Mouse (Mus musculus) megakaryocyte, embryonic 14.5 days (primary cell): ENCODE results near the gene Fli1. TPM values are rescaled to one million over a fixed set of nuclear protein-coding genes. Genes with fewer than 3 reads are reported as not detected.

Experiments used
- H3K27me3 ChIP-seq: replicated peaks from 2 replicates; pipeline ENCODE3; 2012; ENCODE audit warnings: inconsistent platforms
- H3K36me3 ChIP-seq: replicated peaks from 2 replicates; pipeline ENCODE3; 2012; ENCODE audit warnings: low read length, inconsistent platforms, mixed read lengths
- H3K4me1 ChIP-seq: 2 replicates; pipeline ENCODE4 v1.6.1; 2012; ENCODE audit warnings: inconsistent platforms
- H3K4me3 ChIP-seq: replicated peaks from 2 replicates; pipeline ENCODE3; 2012; ENCODE audit warnings: moderate library complexity, mild to moderate bottlenecking, inconsistent platforms
- H3K9me3 ChIP-seq: 2 replicates; pipeline ENCODE4 v1.6.1; 2012; ENCODE audit warnings: inconsistent platforms
- FLI1 ChIP-seq: IDR thresholded peaks from 2 replicates; pipeline ENCODE4 v1.6.1; 2012; ENCODE audit warnings: low read length, inconsistent platforms, mixed read lengths
- GATA1 ChIP-seq: IDR thresholded peaks from 3 replicates; pipeline ENCODE4 v1.6.1; 2012; ENCODE audit warnings: mixed read lengths, low read length, inconsistent platforms, borderline replicate concordance
- polyA plus RNA-seq: library from polyadenylated mRNA; stranded (reverse); fragments of >175 nt; gene quantifications from 2 replicates; pipeline ENCODE4 v1.2.3, GENCODE M21; 2012; ENCODE audit warnings: low replicate concordance; ENCODE audit not compliant: insufficient read depth

The Fli1 gene
- polyA plus RNA-seq, 1 experiment, result 61.7 TPM

- Histone ChIP-seq H3K27me3 (no peaks in the 10 kb centered on the region), H3K4me1 (peaks cover 97% of the 10 kb centered on the region), H3K36me3 (peaks cover 84% of the 10 kb centered on the region), H3K9me3 (no peaks in the 10 kb centered on the region), H3K4me3 (peak overlapping the region; percentile 8)
- no peak for TF ChIP-seq FLI1
- no peak for TF ChIP-seq GATA1
Measured at GRCm38 (mm10) chr9:32514406-32515058, 28.1 kb downstream of the Fli1 start.

DNA sequence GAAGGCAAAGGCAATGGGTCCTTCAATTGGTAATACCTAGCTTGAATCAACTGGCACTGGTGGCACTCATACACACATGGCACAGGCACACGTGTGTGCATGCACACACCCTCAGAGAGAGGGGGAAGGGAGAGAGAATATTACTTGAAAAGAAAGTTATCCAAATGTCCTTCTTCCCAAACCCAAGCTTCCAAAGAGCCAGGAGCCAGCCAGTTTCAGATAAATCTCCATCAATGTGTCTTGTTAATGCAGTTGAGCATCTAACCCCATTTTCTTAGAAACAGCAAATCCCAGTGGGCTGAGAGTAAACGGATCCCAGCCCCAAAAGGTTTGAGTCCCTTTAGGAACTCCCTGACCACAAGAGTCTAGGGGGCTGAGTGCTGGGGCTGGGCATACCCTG lies 29.2 kb downstream of the Fli1 start:
- H3K4me1 ChIP-seq, result peaks cover 97% of the 10 kb centered on the region
- no peaks in the 10 kb centered on the region for H3K9me3 ChIP-seq
- peaks cover 84% of the 10 kb centered on the region for H3K36me3 ChIP-seq
- TF ChIP-seq GATA1 (no peak), FLI1 (no peak)
- H3K27me3 ChIP-seq, result no peaks in the 10 kb centered on the region
- no peak overlapping the region for H3K4me3 ChIP-seq

DNA sequence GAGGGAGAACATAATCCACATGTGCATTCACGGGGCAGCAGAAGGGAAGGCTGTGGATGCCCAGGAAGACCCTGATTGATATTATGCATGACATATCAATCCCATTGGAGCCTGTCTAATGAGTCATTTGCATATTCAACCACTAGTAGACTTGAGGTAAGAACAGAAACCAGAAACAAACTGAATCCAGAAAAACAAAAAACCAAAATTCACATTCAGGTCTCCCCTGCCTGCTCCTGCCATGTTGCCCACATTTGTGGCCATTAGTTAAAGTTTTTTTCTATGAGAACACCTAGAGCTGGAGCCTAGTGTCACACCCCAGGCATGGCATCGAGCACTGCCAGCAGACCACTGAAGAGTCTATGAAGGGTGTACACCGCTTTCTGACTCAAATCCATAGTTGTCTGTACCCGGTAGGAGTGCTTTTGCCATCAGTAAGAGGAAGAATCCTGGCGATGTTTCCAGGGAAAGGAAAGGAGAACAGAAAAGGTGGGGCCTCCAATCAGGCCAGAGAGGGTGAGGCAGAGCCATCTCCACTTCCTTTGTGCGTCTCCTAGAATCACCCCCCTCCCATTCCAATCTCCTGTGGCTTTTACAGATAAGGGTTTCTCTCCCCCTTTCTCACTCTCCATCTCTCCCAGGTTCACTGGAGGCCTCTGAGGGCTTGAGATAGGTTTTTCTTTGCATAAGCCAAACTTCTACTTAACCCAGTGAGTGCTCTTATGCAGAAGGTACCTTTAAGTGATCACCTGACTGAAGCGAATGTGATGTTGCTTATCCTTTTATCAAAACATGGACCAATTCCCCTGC lies 32.0 kb downstream of the Fli1 start:
- TF ChIP-seq FLI1 (no peak), GATA1 (no peak)
- H3K27me3 ChIP-seq, result no peaks in the 10 kb centered on the region
- H3K9me3 ChIP-seq, result no peaks in the 10 kb centered on the region
- peaks cover 98% of the 10 kb centered on the region for H3K4me1 ChIP-seq
- peaks cover 87% of the 10 kb centered on the region for H3K36me3 ChIP-seq
- H3K4me3 ChIP-seq, result peak overlapping the region; percentile 79

DNA sequence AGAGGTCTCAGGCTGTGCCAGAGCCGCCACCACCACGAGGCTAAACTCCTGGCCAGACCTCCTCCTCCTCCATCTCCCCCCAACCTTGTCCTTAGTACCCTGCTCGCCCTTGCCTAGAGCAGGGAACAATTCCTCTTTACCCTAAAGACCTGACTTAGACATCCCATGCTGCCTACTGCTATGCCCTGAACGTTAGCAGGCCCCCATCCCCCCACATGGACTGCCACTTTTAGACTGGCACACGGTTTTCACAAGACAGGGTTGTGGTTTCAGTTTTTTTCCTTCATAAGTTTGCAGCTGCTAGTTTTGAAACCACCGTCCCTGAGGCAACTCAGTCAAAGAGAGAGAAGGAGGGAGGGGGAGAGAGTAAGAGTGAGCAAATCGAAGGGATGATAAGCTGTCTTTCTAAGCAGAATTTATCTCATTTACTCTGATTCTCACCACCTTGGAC lies 32.9 kb downstream of the Fli1 start:
- H3K27me3 ChIP-seq, result no peaks in the 10 kb centered on the region
- peaks cover 100% of the 10 kb centered on the region for H3K4me1 ChIP-seq
- peak overlapping the region; percentile 78 for H3K4me3 ChIP-seq
- peaks cover 93% of the 10 kb centered on the region for H3K36me3 ChIP-seq
- no peaks in the 10 kb centered on the region for H3K9me3 ChIP-seq
- TF ChIP-seq FLI1 (no peak), GATA1 (no peak)

GRCm38 (mm10) chr9:32508648-32509047 lies 34.0 kb downstream of the Fli1 start:
- Histone ChIP-seq H3K4me1 (peaks cover 100% of the 10 kb centered on the region), H3K9me3 (no peaks in the 10 kb centered on the region), H3K4me3 (peak overlapping the region; percentile 73), H3K27me3 (no peaks in the 10 kb centered on the region), H3K36me3 (peaks cover 93% of the 10 kb centered on the region)
- TF ChIP-seq GATA1, result no peak
- TF ChIP-seq FLI1, result no peak

DNA sequence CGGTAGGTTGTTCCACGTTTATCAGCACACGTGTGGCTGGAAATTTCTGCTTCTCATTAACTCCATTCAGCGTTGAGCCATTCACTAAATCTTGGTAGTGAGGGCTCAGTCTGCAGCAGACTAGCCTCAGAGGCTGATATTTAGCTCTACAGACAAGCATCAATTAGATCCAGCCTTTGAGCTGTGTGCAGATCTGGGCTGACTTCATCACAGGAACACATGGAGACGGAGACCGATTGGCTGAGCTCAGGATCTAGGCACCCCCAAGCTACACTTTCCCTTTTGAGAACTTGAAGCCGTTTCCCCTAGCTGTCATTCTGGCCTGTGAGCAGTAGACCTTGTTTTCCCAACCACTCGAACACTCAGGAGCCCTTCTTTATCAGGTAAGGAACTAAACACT lies 34.5 kb downstream of the Fli1 start:
- H3K36me3 ChIP-seq, result peaks cover 93% of the 10 kb centered on the region
- no peaks in the 10 kb centered on the region for H3K27me3 ChIP-seq
- no peaks in the 10 kb centered on the region for H3K9me3 ChIP-seq
- H3K4me1 ChIP-seq, result peaks cover 100% of the 10 kb centered on the region
- H3K4me3 ChIP-seq, result peak overlapping the region; percentile 73
- TF ChIP-seq FLI1 (no peak), GATA1 (no peak)

GRCm38 (mm10) chr9:32506866-32507861 lies 35.5 kb downstream of the Fli1 start:
- no peaks in the 10 kb centered on the region for H3K9me3 ChIP-seq
- H3K4me3 ChIP-seq, result peak overlapping the region; percentile 77
- no peaks in the 10 kb centered on the region for H3K27me3 ChIP-seq
- TF ChIP-seq FLI1 (no peak), GATA1 (no peak)
- H3K36me3 ChIP-seq, result peaks cover 93% of the 10 kb centered on the region
- H3K4me1 ChIP-seq, result peaks cover 100% of the 10 kb centered on the region

GRCm38 (mm10) chr9:32506161-32506560 lies 36.5 kb downstream of the Fli1 start:
- Histone ChIP-seq H3K9me3 (no peaks in the 10 kb centered on the region), H3K4me3 (no peak overlapping the region), H3K27me3 (no peaks in the 10 kb centered on the region), H3K4me1 (peaks cover 100% of the 10 kb centered on the region), H3K36me3 (peaks cover 92% of the 10 kb centered on the region)
- TF ChIP-seq GATA1 (no peak), FLI1 (no peak)

DNA sequence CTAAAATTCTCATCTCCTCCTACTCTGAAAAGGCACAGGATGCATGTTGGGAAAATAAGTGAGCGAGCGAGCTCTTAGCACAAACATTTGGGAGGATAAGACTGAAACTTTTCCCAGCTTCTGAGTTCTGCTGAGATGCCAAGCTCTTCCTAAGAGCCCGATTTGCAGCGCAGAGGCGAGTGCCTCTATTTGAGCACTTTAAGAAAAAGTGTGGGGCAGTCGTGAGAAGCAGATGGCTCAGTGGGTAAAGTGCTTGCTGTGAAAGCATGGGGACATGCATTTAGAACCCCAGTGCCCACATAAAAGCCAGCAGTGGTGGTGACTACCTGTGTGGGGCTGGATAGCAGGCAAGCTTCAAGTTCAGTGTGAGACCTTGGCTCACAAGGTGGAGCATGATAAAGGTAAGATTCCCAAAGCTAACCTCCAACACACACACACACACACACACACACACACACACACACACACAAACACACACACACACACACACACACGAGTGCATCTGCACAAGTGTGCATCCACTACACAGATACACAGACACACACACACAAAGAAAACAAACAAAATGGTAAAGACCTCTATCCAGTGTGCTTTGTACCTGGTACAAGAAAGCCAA lies 37.1 kb downstream of the Fli1 start:
- peak overlapping the region; percentile 8 for H3K4me3 ChIP-seq
- no peaks in the 10 kb centered on the region for H3K27me3 ChIP-seq
- no peak for TF ChIP-seq FLI1
- no peaks in the 10 kb centered on the region for H3K9me3 ChIP-seq
- H3K4me1 ChIP-seq, result peaks cover 100% of the 10 kb centered on the region
- H3K36me3 ChIP-seq, result peaks cover 92% of the 10 kb centered on the region
